Mouse (Mus musculus) hindbrain, embryonic 13.5 days (tissue): ENCODE measurements around the gene Rab8b. TPM values are rescaled to one million over a fixed set of nuclear protein-coding genes. Genes with fewer than 3 reads are reported as not detected.
"Not testable (repeated sequence)": the region's sequence is repeated elsewhere in the genome, so short reads cannot be mapped to it uniquely, and the experiment has no call there.

Source experiments
- ATAC-seq: fragments of 200-750 bp; cut with Nextera tagmentation; 2 replicates; pipeline ENCODE4 v1.8.0; 2017; ENCODE audit warnings: moderate TSS enrichment; ENCODE audit not compliant: low FRiP score
- H3K27ac ChIP-seq: fragments of 300-500 bp; sonication (generic); 2 replicates; pipeline ENCODE4 v1.5.1; 2015; ENCODE audit warnings: inconsistent platforms, mild to moderate bottlenecking, moderate library complexity
- H3K27me3 ChIP-seq: fragments of 300-500 bp; sonication (generic); 2 replicates; pipeline ENCODE4 v1.6.1; 2015; ENCODE audit warnings: mild to moderate bottlenecking, inconsistent platforms
- H3K36me3 ChIP-seq: fragments of 300-500 bp; sonication (generic); 2 replicates; pipeline ENCODE4 v1.6.1; 2015; ENCODE audit warnings: mild to moderate bottlenecking, inconsistent platforms
- H3K4me1 ChIP-seq: fragments of 300-500 bp; sonication (generic); replicated peaks from 2 replicates; pipeline ENCODE4 v1.6.1; 2015; ENCODE audit warnings: inconsistent platforms
- H3K4me2 ChIP-seq: fragments of 300-500 bp; sonication (generic); 2 replicates; pipeline ENCODE4 v1.6.1; 2015; ENCODE audit warnings: inconsistent platforms, mild to moderate bottlenecking, moderate library complexity
- H3K4me3 ChIP-seq: fragments of 300-500 bp; sonication (generic); 2 replicates; pipeline ENCODE4 v1.5.1; 2015; ENCODE audit warnings: mild to moderate bottlenecking, inconsistent platforms
- H3K9ac ChIP-seq: fragments of 300-500 bp; sonication (generic); 2 replicates; pipeline ENCODE4 v1.6.1; 2015; ENCODE audit warnings: mild to moderate bottlenecking, inconsistent platforms
- H3K9me3 ChIP-seq: fragments of 300-500 bp; sonication (generic); 2 replicates; pipeline ENCODE4 v1.6.1; 2016; ENCODE audit warnings: inconsistent platforms
- WGBS: fragments of 180-500 bp; shearing (Covaris S2); methylation state at CpG from one replicate; pipeline ENCODE4 v1.1.7; 2015; 5-methylcytosine and 5-hydroxymethylcytosine counted together
- polyA plus RNA-seq: library from polyadenylated mRNA; unstranded; fragments of >200 nt; fragmentation: Nextera tagmentation; extraction: Ambion mirVana; gene quantifications from 2 replicates; pipeline ENCODE4 v1.2.1, GENCODE M21; 2015

The Rab8b gene
- polyA plus RNA-seq, 1 experiment from 2014 or later: 38.4 TPM

DNA sequence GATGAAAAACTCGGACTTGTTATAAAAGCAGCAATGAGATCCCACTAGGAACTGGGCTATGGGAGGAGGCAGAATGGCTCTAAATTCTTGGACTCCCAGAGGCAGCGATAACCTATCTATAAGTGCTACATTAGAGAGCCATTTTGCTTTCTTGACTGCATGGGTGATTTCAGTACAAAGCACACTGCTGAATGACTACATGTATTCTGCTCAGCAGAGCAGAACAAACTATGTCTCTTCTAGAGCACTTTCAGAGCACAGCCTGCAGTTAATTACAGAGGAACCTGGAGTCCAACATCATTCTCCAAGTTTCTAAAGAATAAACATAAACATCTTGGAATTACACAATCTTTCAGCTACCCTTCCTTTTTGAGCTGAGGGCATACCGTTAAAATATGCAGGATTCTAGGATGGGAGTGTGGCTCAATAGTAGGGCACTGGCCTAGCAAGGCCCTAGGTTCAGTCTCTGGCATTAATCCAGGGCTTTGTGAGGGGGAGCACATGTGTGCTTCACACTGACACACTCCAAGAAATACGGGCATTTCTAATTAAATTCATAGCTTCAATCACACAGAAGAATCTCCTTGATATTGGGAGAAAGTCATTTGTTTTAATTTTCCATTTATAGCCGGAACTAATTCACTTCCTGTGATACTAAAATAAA, 58.3 kb downstream of the Rab8b start:
- H3K4me1 ChIP-seq: peaks cover 13% of the 10 kb centered on the region
- no peak overlapping the region for H3K9ac ChIP-seq
- H3K4me2 ChIP-seq: no peak overlapping the region
- ATAC-seq: no peak
- peak overlapping the region; percentile 69 for H3K27ac ChIP-seq
- peaks cover 28% of the 10 kb centered on the region for H3K36me3 ChIP-seq
- 54% methylated on average over 5 of the region's 5 CpGs for WGBS
- no peak overlapping the region for H3K4me3 ChIP-seq
- no peaks in the 10 kb centered on the region for H3K27me3 ChIP-seq
- H3K9me3 ChIP-seq: no peaks in the 10 kb centered on the region

DNA sequence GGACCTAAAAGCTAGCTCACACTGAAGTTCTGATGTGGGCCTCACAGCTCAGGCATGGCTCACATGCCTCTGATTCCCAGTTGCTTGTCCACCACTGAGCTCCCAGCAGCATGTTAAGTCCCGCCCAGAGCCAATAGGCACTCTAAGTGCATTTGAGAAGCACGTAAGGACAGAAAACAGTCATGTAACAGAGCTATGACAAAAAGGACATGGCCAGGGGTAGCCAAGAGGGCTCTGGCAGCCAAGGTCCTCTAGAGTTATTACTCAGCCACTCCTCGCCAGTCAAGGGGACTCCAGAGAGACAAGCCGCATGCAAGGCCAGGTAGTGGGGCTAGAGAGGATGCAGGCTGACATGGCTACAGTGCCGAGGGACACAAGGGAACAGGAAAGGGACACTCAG, 60.0 kb downstream of the Rab8b start:
- WGBS: 95% methylated on average over 5 of the region's 5 CpGs
- H3K9me3 ChIP-seq: no peaks in the 10 kb centered on the region
- H3K4me2 ChIP-seq: no peak overlapping the region
- no peak overlapping the region for H3K9ac ChIP-seq
- peaks cover 28% of the 10 kb centered on the region for H3K36me3 ChIP-seq
- H3K4me3 ChIP-seq: no peak overlapping the region
- H3K27ac ChIP-seq: no peak overlapping the region
- peaks cover 13% of the 10 kb centered on the region for H3K4me1 ChIP-seq
- no peaks in the 10 kb centered on the region for H3K27me3 ChIP-seq
- no peak for ATAC-seq

DNA sequence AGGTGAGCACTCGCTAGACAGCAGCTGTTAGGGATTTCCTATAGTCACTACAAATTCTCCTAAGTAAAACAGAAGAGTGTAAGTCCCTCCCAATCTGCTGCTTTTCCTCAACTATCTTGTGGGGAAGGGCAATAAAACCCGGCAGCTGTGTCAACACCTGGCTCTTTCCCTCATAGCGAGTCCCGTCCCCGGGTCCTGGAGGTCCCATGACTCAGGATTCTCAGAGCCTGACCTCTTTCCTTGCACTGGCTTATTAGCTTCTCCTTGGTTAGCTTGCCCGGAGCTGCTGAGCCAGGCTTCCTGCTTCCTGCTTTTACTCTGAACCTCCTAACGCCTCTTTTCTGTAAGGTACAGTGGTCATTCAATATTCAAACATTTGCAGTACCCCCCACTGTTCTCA, 63.6 kb downstream of the Rab8b start:
- 63% methylated on average over 7 of the region's 7 CpGs for WGBS
- Histone ChIP-seq H3K27me3 (no peaks in the 10 kb centered on the region), H3K4me2 (no peak overlapping the region), H3K36me3 (peaks cover 23% of the 10 kb centered on the region), H3K27ac (no peak overlapping the region), H3K4me3 (no peak overlapping the region), H3K9me3 (no peaks in the 10 kb centered on the region), H3K9ac (no peak overlapping the region), H3K4me1 (peaks cover 4% of the 10 kb centered on the region)
- ATAC-seq: no peak

DNA sequence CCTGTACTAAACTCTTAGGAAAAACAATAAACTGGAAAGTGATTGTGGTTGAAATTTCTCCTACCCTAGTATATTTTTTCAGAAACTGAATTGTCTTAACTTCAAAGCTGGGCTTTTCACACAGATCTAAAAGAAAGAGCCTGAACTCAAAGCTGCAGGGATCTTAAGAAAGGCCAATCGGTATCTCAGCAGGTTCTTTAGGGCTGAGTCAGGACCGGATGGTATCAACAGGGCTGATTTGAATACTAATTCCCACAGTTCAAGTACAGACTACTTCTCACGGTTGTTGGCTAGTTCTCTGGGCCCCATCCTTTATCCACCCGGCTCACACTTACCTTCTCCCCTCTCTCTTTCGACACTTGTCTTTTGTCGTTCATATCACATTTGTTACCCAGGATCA, 66.9 kb downstream of the Rab8b start:
- Histone ChIP-seq H3K27ac (no peak overlapping the region), H3K9ac (no peak overlapping the region), H3K4me2 (no peak overlapping the region), H3K4me3 (no peak overlapping the region), H3K36me3 (peaks cover 9% of the 10 kb centered on the region), H3K9me3 (no peaks in the 10 kb centered on the region), H3K27me3 (no peaks in the 10 kb centered on the region), H3K4me1 (no peaks in the 10 kb centered on the region)
- 33% methylated on average over 6 of the region's 6 CpGs for WGBS
- no peak for ATAC-seq

DNA sequence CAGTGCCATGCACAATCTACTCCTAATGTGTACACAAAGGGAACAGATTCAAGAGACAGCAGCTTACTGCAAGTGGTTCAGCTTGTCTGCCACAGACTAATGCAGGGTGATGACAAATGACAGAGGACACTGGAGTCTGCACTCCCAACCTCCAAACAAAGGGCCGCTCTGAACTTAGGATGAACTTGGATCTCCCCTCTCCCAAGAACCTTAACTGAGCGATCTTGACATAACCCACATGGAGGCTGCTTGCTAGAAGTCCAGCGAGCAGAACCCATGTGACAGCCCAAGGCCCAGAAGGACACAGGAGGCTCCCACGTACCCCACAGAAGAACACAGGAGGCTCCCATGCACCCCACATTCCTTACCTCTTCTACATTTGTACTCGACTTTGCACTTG, 68.5 kb downstream of the Rab8b start:
- WGBS: 74% methylated on average over 5 of the region's 5 CpGs
- H3K4me2 ChIP-seq: no peak overlapping the region
- H3K4me3 ChIP-seq: no peak overlapping the region
- H3K27ac ChIP-seq: no peak overlapping the region
- no peaks in the 10 kb centered on the region for H3K4me1 ChIP-seq
- H3K36me3 ChIP-seq: peaks cover 23% of the 10 kb centered on the region
- H3K9me3 ChIP-seq: no peaks in the 10 kb centered on the region
- H3K27me3 ChIP-seq: no peaks in the 10 kb centered on the region
- no peak overlapping the region for H3K9ac ChIP-seq
- no peak for ATAC-seq

DNA sequence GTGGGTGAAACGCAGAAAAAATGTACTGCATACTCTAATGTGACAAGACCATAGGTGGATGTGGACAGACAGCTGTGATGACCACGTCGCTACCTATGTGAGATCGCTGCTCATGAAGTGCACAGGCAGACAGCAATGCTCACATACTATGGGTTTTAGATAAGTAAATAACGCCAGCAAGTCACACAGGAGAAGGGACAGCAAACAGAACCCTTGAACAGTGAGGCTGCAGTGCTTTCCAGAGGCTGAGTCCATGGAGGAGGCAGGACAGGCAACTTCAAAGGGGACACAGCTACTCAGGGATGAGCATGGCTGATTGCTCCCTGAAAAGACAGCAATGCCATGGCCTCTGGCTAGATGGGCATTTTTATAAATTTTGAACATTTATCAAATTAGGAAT, 72.7 kb downstream of the Rab8b start:
- Histone ChIP-seq H3K27ac (no peak overlapping the region), H3K4me2 (no peak overlapping the region), H3K4me3 (no peak overlapping the region), H3K36me3 (peaks cover 24% of the 10 kb centered on the region), H3K9me3 (no peaks in the 10 kb centered on the region), H3K27me3 (no peaks in the 10 kb centered on the region), H3K9ac (no peak overlapping the region), H3K4me1 (no peaks in the 10 kb centered on the region)
- WGBS: 95% methylated on average over 5 of the region's 5 CpGs
- ATAC-seq: no peak

DNA sequence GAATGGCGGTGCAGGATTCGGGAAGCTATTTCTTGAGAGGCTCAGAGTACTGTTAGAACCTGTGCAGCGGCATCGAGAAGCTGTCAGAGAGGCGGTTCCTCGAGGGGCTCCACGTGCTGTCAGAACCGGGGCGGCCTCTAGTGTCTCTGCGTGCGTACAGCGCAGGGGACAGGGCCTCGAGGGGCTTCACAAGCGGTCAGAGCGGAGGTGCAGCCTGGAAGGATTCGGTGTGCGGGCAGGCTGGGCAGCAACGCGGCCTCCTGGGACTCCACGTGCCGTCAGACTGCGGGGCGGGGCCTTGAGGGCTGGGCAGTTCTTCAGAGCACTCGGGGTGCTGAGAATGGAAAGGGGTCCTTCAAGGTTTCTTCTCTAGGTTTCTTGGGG, 84.4 kb downstream of the Rab8b start:
- peak overlapping the region; percentile 19; the same call in 1 of the 2 replicates for H3K27ac ChIP-seq
- H3K27me3 ChIP-seq: peaks cover 12% of the 10 kb centered on the region
- H3K4me2 ChIP-seq: peak overlapping the region; percentile 91
- no peaks in the 10 kb centered on the region for H3K9me3 ChIP-seq
- peak overlapping the region; percentile 70 for H3K9ac ChIP-seq
- WGBS: 1% methylated on average over 24 of the region's 24 CpGs
- peak; percentile 90 for ATAC-seq
- no peaks in the 10 kb centered on the region for H3K36me3 ChIP-seq
- peak overlapping the region; percentile 63 for H3K4me3 ChIP-seq
- peaks cover 15% of the 10 kb centered on the region for H3K4me1 ChIP-seq

DNA sequence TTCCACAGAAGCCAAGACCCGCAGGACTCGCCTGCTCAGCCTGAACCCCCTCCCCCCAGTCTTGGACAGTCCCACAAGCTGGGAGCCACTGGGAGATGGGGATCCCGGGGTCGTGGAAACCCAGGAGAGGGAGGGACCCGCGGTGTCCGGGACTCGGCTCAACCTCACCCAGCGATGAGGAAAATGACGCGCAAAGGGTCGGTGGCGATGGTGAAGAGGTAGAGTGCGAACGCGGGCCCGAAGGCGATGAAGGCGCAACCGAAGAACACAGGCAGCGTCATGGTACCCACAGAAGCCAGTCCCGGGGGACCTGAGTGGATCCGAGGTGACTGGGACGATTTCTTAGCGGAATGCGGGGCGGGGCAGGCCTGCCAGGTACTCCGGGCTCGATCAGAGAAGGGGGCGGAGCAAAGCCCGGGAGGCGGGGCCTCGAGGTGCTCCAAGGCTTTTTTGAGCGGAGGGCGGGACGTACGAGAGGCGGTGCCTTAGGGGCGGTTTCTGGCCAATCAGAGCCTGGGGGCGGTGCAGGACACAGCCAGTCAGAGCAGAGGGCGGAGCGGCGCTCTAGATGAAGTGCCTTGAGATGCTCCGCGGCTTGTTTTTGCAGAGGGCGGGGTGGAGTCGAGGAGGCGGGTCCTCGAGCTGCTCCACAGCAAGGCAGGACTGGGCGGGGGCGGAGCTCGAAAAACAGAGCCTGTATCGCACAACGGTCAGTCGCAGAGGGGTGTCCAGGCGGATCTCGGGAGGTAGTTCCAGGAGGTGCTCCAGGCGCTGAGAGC, 85.0 kb downstream of the Rab8b start, which contains the start of gene Aph1c:
Aph1c (minus strand) TSS at position 409 of the 779 bp plus-strand sequence.
- H3K4me3 ChIP-seq: peak within 1 kb of the TSS; percentile 63
- H3K27me3 ChIP-seq: peaks cover 12% of the 10 kb centered on the region
- under 1% methylated on average over 58 of the region's 58 CpGs for WGBS
- H3K27ac ChIP-seq: peak within 1 kb of the TSS; percentile 19
- peaks cover 15% of the 10 kb centered on the region for H3K4me1 ChIP-seq
- H3K4me2 ChIP-seq: peak within 1 kb of the TSS; percentile 91
- ATAC-seq: peak; percentile 100
- H3K36me3 ChIP-seq: no peaks in the 10 kb centered on the region
- peak within 1 kb of the TSS; percentile 70 for H3K9ac ChIP-seq
- H3K9me3 ChIP-seq: no peaks in the 10 kb centered on the region

DNA sequence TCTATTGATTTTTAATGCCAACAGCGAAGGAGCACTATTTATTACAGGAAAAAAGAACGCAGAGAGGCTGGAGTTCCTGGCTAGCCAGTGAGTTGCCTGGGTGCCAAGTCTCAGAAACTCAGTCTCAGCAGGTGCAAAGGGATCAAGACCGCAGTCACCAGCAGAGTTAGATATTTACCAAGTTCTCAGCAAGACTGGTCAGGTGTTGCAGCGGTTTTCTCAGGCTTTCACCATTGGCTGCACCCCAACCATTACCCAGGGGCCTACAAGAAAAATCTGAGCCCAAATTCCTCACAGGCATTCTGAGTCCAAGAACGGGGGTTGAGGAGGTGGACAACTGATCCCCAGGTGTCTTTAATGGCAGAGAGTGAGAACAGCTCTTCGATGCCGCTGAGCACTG, 85.6 kb downstream of the Rab8b start:
- H3K27ac ChIP-seq: peak overlapping the region; percentile 6; the same call in 1 of the 2 replicates
- peaks cover 15% of the 10 kb centered on the region for H3K4me1 ChIP-seq
- H3K4me3 ChIP-seq: peak overlapping the region; percentile 63
- H3K27me3 ChIP-seq: peaks cover 12% of the 10 kb centered on the region
- no peaks in the 10 kb centered on the region for H3K9me3 ChIP-seq
- H3K9ac ChIP-seq: peak overlapping the region; percentile 70
- peak overlapping the region; percentile 91 for H3K4me2 ChIP-seq
- 15% methylated on average over 7 of the region's 7 CpGs for whole genome bisulfite sequencing
- ATAC-seq: no peak
- no peaks in the 10 kb centered on the region for H3K36me3 ChIP-seq

DNA sequence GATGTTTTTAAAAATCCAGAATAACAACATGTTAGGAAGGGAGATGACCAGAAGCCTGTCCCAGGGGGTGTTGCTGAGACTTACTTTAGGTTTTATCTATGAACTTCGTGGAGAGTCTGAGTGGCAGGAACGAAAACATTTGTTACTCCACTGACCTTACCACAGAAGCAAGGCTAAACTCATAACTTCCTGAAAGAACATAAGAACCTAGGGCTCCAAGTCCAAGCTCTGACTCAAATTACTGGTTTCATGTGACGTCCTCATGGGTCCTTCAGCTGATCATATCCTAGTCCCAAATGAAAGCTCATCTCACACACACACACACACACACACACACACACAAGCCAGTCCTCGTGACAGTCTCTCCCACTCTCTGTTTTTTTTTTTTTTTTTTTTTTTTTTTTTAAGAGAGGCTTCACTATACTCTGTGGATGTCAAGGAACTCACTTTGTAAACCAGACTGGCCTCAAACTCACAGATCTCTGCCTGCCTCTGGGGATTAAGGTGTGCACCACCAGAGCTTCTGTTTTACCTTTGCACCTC, 87.0 kb downstream of the Rab8b start:
- H3K4me2 ChIP-seq: no peak overlapping the region
- no peak for ATAC-seq
- no peak overlapping the region for H3K4me3 ChIP-seq
- H3K36me3 ChIP-seq: no peaks in the 10 kb centered on the region; the same call in 1 of the 2 replicates
- peaks cover 14% of the 10 kb centered on the region for H3K27me3 ChIP-seq
- no peak overlapping the region for H3K9ac ChIP-seq
- H3K27ac ChIP-seq: no peak overlapping the region
- H3K4me1 ChIP-seq: peaks cover 15% of the 10 kb centered on the region
- 71% methylated on average over 4 of the region's 4 CpGs for WGBS
- no peaks in the 10 kb centered on the region for H3K9me3 ChIP-seq

DNA sequence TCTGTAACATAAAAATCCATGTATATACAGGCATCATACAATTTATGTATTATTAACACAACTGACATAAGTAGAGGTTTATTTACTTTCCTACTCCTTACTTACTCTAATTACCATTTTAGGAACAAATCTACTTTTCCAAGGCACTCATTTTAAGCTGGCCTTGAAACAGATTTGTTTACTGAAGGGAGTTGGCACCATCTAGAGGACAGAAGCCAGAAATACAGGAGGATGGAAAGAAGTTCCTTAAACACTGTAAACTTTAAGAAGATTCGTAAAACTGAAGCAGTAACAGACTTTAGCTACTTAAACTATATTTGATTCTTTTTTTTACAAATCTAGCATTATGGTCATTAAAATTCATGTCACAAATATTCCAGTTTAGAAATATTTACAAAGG, 93.5 kb downstream of the Rab8b start:
- Histone ChIP-seq H3K4me1 (no peaks in the 10 kb centered on the region), H3K9me3 (no peaks in the 10 kb centered on the region), H3K27me3 (0 out of 2 replicates have a peak, but pooled peaks cover 2% of the 10 kb centered on the region), H3K36me3 (no peaks in the 10 kb centered on the region; the same call in 1 of the 2 replicates), H3K9ac (no peak overlapping the region), H3K4me3 (no peak overlapping the region), H3K27ac (no peak overlapping the region), H3K4me2 (no peak overlapping the region)
- 52% methylated on average over 1 of the region's 1 CpGs for WGBS
- no peak for ATAC-seq

DNA sequence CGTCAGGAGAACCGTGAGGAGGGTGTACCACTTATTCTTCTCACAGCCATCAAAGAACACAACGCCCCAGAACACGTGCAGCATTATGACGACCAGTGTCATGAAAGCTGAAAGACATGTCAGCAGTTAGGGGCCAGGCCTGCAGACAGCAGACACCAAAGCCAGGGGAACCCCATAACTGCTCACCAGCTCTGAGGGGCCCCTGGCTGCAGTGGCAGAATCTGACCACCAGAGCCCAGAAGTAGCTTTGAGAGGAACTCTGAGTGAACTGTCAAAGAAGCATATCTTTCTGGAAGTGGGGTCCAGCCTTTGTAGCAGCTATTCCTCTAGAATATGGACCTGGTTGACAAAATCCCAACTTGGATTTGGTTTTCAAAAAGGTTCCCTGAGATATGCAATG, 97.2 kb downstream of the Rab8b start:
- H3K36me3 ChIP-seq, ATAC-seq, H3K27me3 ChIP-seq, H3K9ac ChIP-seq, H3K9me3 ChIP-seq, H3K4me3 ChIP-seq, H3K4me2 ChIP-seq, H3K4me1 ChIP-seq, H3K27ac ChIP-seq: not testable (repeated sequence)
- no CpG with 5 or more reads among the region's 5 CpGs for WGBS
